Mouse (Mus musculus) thymus, adult 2 months (tissue): ENCODE data around the gene Slc6a21.

Experiments
- CTCF ChIP-seq: fragments of 200-500 bp; IDR thresholded peaks from 2 replicates; pipeline ENCODE4 v1.5.1; 2012; ENCODE audit warnings: mild to moderate bottlenecking, control low read depth, low read length, moderate library complexity, borderline replicate concordance; ENCODE audit not compliant: control insufficient read depth, poor library complexity, insufficient read depth; ENCODE audit errors: extremely low read depth
- POLR2A ChIP-seq: fragments of 200-500 bp; IDR thresholded peaks from 2 replicates; pipeline ENCODE4 v1.6.1; 2012; ENCODE audit warnings: mild to moderate bottlenecking, low read length, control low read depth, moderate library complexity; ENCODE audit not compliant: control insufficient read depth, poor library complexity, insufficient read depth; ENCODE audit errors: extremely low read depth

- TF ChIP-seq POLR2A (no peak), CTCF (no peak)
These were observed 20.1 kb upstream of the Slc6a21 start for GRCm38 (mm10) chr7:45257063-45257840.
